Mouse (Mus musculus) inflammation-experienced regulatory T-cells (primary cell): ENCODE data around the gene Gm16440. TPM values are rescaled to one million over a fixed set of nuclear protein-coding genes. Genes with fewer than 3 reads are reported as not detected.

ENCODE experiments used
- polyA plus RNA-seq, 2 experiments: library from polyadenylated mRNA; unstranded; fragments of 100-300 nt; shearing (Covaris generic); gene quantifications; one replicate each; pipeline ENCODE4 v1.2.1; 2017

The Gm16440 gene
- polyA plus RNA-seq, result not detected

DNA sequence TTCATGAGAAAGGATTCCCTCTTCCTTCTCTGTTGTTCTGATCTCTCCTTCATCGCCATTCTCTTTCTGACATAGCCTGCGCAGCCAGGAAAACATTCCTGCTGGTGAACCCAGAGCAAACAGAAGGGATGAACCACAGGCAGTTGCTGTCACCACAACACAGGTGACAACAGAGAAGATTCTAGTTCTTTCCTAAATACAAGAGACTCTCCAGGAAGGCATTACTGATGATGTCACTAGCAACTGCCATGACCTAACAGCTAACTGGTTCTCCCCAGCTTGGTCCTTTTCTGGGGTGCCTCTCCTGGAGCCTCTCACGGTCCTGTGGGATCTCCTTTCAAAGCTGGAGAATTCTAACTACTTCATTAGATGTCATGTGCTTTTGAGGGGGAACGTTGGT, at the start of gene Gm16440:
Gm16440 (minus strand) TSS at position 101 of the 400 bp plus-strand sequence.

DNA sequence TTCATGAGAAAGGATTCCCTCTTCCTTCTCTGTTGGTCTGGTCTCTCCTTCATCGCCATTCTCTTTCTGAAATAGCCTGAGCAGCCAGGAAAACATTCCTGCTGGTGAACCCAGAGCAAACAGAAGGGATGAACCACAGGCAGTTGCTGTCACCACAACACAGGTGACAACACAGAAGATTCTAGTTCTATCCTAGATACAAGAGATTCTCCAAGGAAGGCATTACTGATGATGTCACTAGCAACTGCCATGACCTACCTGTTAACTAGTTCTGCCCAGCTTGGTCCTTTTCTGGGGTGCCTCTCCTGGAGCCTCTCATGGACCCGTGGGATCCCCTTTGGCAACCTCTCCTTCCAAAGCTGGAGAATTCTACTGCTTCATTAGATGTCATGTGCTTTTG, 22.3 kb upstream of the Gm16440 start, which contains the start of gene Gm3591:
Gm3591 (minus strand) TSS at position 101 of the 400 bp plus-strand sequence.

DNA sequence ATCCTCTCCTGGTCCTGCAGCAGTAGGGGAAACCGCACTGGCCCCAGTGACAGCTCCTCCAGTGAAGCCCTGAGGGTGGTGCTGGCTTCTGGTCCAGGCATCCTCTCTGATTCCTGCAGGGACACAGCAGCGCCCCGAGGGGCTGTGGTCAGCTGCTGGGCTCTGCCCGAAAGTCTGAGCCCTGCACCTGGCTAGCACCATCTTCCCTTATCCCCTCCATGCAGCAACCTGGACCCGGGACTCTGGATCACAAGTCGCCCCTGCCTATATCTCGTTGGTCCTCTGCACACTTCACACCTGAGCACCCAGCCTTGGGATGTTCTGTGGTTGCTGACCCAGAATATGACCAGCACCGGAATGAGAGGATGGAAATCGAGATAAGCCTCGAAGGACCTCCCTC, 46.5 kb downstream of the Gm16440 start, which contains the start of gene Gm3618:
Gm3618 (minus strand) TSS at position 101 of the 400 bp plus-strand sequence.

Other genes with a start within 250 kb of the Gm16440 start
- gene Gm21560, start 171.0 kb downstream of the Gm16440 start, polyA plus RNA-seq, result not detected
- 1 to 10 TPM; 2.8 to 8.1 TPM for gene Gm3411, start 103.1 kb downstream of the Gm16440 start, polyA plus RNA-seq
- 1 to 10 TPM in 1 of 2 experiments, not detected in 1; 1.0 TPM for gene Gm21103, start 85.5 kb downstream of the Gm16440 start, polyA plus RNA-seq
- not detected for gene Gm3618, start 46.6 kb downstream of the Gm16440 start, polyA plus RNA-seq
- 1 to 10 TPM in 1 of 2 experiments, under 1 TPM in 1; 0.81 to 3.6 TPM for gene Gm3591, start 22.2 kb upstream of the Gm16440 start, polyA plus RNA-seq
- not detected for gene Gm3594, start 54.3 kb upstream of the Gm16440 start, polyA plus RNA-seq
- gene Gm8356, start 147.0 kb upstream of the Gm16440 start, polyA plus RNA-seq, result 1 to 10 TPM in 1 of 2 experiments, under 1 TPM in 1; 0.19 to 1.0 TPM
- gene Gm3629, start 200.3 kb upstream of the Gm16440 start, polyA plus RNA-seq, result under 1 TPM in 1 of 2 experiments, not detected in 1; 0.08 TPM
- under 1 TPM in 1 of 2 experiments, not detected in 1; 0.24 TPM for gene Gm3460, start 232.1 kb upstream of the Gm16440 start, polyA plus RNA-seq